Mouse (Mus musculus): ENCODE measurements around the gene Dab1. TPM values are rescaled to one million over a fixed set of nuclear protein-coding genes. Genes with fewer than 3 reads are reported as not detected.

Gene Dab1
- polyA plus RNA-seq (2012; rRNA removed; ENCODE audit: low replicate concordance), result 0.49 and 0.66 TPM in 2 replicates

GRCm38 (mm10) chr4:103619321-103619945 lies at the start of gene Dab1:
TSS of gene Dab1 (plus strand) at chr4:103619359.

GRCm38 (mm10) chr4:104766065-104766464 lies 1146.9 kb downstream of the Dab1 start, which contains the start of gene C8b:
TSS of gene C8b (plus strand) at chr4:104766317.

